Mouse (Mus musculus) regulatory T cell (primary cell): ENCODE results near the gene Myo1g.

Experiments
- in situ Hi-C: fragments of 300-600 bp; cut with MboI, MseI; formaldehyde crosslinking; loops from one replicate; pipeline ENCODE4 v1.15.1; 2025; ENCODE audit warnings: high pct_unique_total_duplicates

Gene Myo1g

DNA sequence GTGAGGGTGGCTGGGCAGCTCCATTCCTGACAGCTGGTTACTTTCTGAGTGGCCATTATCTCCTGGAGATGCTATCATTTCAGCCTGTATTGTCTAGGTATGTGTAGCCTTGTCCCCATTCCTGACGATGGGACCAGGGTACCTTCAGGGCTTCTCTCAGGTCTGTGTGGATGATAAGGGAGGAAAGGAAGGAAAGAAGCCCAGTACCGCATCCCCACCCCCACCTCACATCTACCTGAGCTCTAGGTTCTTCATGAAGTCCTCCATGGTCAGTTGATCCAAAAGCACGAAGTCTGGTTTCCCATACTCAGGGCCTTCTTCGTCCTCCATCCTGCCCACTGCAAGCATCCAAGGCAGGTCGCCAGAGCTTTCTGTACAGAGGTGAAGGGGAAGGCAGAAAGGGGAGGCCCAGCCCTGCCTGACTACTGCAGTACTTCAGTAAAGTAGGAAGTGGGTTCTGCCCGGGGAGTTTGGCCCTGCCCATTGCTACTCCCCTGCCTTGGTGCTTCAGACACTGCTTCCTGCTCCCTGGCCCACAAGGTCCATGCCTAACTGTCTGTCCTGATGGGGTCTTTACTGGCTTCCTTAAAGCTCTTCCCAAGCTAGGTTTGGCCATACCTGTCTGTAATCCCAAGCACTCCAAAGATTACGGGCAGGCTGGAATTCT, at the start of gene Myo1g:
Gene Myo1g, minus strand, starts transcription at position 459 of the 667 bp plus-strand sequence.
- in situ Hi-C loops, result loop anchor here (10.0 kb wide), 1 partner anchor 104 kb away; the partner anchor contains the start of gene Tbrg4

DNA sequence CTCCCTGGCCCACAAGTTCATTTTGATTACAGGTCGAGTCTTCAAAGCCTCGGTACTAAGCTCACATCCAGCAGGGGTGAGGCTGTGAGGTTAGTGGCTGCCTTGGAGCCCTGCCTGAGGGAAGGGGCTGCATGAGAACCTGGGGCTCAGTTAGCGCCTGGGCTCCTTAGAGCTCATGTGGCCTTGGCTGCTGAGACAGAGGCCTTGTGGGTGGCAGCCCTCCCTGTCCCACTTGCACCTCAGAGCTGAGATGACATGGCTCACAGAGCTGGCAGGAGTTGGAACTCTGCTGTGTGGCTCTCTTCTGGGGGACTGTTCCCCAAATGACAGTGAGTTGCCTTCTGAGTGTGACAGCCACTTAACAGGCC, 48.6 kb upstream of the Myo1g start:
- in situ Hi-C loops, result no loop called here

DNA sequence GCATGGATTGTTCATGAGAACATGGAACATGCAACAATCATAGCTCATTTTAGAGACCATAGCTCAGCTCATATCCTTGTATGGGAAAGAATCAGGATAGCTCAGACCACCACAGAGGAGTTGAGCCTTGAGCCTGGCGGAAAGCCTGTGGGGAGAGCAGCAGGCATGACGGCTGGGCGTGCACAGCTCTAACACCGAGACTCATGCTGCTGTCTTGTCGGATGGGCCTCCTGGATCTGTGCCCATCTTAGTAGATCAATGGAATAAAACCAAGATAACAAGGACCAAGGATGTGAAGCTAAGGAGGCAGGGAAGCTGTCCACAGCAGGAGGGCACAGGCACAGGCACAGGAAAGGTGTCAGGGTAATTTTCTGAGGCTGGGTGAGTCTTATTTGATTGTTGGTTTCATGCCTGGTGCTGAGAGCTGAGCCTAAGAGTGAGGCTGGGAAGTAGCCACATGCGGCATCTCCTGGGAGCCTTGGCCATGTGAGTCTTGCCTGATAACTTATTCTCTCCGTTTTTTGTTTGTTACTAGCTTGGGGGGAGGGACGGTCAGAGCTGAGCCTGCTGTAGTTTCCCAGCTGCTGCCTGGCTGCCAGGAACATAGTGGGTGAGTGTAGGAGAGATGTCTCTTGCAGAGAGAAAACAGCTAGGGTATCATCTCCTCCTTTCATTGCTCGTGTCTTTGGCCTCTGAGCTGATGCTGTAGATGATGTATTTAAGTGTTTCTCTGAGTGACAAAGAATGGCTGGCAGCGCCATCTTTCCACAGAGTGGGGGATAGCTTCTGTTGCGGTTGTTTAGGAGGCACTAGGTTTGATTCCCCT, 48.0 kb upstream of the Myo1g start:
- in situ Hi-C loops, result no loop called here

DNA sequence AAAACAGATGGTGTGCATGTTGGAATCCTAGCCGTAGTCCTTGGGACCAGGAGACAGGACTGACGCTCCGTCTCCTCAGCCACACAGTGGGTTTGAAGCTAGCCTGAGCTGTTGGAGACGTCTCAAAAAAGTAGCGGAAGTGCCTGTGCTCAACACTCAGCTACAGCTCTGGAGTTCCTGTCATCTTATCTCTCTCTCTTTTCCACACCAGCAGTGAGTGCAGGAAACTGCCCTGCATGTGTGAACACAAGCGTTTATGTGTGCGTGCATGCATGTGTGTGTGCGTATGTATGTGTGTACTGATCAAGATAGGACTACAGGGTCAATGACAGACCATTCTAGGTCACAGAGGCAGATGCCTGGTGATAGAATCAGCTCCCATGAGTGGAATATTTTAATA, 47.2 kb upstream of the Myo1g start:
- in situ Hi-C loops, result no loop called here

DNA sequence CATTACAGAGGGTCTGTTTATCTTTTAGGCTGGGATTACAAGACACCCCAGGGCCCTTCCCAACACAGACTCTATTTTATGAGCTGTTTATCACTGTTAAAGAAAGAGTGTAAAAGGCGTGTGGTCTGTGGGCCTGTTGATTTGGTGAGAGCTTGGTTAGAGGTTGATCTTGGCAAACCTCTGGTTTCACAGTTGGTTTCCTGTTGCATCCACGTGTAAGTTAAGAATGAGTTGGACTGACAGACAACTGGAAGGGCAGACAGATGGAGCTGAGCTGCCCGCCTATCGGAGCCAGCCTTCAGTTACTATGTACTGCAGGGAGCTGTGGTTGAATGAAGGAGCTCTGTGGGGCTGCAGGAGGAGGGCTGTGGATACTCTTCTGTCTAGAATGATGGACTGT, 45.7 kb upstream of the Myo1g start:
- in situ Hi-C loops, result no loop called here

DNA sequence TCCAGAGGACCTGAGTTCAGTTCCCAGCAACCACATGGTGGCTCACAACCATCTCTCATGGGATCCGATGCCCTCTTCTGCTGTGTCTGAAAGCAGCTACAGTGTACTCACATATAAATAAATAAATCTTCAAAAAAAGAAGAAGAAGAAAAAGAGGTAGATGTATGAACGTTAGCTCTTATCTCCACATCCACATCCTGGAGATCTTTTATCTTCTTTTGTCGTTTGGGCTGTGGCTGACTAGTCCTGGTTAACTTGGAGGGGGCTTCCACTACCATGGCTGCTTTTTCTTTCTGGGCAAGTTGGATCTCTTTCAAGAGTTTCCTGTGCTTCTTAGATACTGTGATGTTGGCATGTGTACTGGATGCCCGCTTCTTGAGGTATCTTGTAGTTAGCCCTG, 42.4 kb upstream of the Myo1g start:
- in situ Hi-C loops, result no loop called here

DNA sequence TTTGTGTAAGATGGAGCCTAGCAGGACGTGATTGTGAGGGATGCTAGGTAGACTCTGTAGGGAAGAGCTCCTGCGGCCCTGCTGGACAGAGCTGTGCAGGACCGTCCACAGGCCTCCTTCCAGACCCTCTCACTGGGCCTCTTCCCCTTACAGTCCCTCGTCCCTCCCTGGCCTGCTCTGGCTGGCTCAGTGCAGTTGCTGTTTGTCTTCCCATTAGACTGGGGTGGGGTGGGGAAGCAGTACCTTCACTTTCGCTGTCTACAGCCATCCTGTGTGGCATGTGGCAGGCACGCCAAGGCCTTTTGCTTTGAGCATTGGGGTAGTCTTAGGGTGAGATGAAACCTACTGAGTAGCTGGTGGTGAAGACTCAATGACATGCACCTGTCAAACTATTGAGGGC, 41.6 kb upstream of the Myo1g start:
- in situ Hi-C loops, result no loop called here

DNA sequence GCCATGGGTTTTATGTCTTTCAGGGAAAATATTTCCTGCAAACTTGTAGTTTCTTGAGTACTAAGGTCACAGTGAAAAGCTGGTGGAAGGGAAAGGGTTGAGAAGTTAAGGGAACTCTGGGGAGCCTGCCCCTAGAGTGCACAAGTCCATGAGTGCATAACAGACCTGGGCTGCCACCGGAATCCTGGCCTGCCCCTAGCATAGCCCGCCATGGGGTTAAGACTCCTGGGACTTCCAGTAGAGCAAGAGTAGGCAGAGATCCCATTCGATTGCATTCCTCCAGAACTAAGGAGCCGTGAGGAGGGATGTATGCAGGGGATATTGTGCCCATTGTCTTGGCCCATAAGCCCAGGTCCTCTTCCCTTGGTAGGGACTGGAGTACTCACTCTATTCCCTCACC, 40.7 kb upstream of the Myo1g start:
- in situ Hi-C loops, result no loop called here

DNA sequence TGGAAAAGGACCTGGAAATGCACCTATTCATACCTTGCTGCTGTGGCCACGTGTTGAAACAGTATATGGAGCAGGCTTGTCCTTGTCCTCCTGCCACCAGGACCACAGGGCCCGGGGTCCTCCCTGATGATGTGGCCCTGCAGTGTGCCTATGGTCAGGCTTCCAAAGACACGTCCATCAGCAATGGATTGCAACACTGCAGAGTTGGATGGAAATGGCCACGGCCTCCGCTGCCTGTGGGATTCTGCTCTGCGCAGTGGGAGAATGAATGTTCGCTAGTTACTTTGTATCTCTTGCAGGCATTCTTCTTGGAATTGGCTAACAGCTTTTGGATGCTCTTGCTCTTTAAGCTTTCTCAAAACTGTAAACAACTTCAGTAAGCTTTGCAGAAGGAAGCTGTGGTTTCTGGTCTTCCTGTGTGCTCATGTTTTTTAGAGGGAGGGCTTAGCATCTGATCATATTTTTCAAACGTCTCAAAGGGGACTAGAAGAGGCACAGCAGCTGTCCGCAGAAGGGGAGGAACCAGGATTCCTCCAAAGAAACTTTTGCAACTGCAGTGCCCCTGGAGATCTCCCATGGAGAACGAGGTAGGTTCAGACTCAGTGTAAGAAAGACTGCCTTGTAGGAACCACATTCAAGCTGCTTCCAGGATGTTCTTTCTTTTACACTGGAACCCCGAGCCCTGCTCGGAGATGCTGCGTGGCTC, 40.0 kb upstream of the Myo1g start:
- in situ Hi-C loops, result no loop called here

DNA sequence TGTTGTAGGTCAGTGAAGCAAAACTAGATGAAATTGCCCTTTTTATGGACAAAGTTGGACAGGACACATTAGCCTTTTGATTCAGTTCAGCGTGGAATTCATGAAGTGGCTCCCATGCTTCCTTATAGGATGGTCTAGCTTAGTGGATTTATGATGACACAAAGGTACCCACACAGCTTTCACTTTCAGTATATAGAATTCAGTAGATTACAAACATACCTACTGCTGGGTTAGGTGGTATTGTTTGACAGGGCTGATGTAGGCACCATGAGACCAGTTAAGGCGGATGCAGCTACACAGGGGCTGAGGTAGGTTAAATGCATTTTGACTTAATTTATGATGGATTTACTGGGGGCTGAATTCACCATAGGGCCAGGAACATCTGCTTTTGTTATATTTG, 39.2 kb upstream of the Myo1g start:
- in situ Hi-C loops, result no loop called here

DNA sequence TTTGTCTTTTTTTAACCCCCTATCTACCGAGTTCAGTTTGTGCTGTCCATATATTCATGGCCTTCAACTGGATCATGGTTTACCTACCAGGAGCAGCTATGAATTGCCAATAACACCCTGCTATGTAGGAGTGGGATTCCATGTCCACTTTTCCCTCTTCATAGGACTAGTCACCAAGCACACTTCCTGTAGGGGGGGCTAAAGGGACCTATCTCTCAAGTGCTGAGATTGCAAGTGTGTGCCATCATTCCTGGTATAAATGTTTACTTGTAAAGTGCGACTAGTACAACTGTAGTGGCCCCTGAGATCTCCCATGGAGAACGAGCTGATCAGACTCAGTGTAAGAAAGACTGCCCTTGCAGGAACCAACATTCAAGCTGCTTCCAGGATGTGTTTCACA, 37.5 kb upstream of the Myo1g start:
- in situ Hi-C loops, result no loop called here

DNA sequence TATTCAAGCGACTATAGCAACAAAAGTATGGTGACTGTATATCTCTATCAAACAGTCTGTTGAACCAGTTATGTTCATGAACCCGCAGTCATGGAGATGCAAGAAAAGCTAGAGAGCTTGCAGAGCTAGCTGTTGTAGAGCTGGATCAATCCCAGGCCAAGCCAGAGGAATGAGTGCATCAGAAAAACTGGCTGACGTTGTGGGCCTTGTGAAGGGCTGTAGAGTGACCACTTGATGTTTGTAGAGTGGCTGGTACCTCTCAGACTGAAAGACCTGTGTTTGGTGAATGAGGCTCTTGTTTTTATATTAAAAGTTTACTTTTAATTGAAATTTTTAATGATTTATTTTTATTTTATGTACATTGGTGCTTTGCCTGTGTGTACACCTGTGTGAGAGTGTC, 29.4 kb upstream of the Myo1g start:
- in situ Hi-C loops, result no loop called here

DNA sequence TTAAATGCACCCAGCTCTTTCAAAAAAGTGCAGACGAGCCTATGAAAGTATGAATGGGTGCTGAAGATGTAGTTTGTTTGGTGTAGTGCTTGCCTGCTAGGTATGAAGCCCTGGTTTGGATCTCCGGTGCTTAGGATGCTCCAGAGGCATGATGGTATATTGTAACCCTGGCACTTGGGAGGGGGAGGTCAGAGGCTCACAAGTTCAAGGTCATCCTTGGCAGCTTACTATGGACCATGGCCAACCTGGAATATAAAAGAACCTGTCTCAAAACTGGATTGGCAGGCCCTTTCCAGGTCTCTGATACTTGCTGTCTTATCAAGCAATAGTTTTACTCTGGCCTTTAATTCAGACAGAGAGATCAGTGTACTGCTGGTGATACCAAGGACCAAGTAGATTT, 29.0 kb upstream of the Myo1g start:
- in situ Hi-C loops, result no loop called here

DNA sequence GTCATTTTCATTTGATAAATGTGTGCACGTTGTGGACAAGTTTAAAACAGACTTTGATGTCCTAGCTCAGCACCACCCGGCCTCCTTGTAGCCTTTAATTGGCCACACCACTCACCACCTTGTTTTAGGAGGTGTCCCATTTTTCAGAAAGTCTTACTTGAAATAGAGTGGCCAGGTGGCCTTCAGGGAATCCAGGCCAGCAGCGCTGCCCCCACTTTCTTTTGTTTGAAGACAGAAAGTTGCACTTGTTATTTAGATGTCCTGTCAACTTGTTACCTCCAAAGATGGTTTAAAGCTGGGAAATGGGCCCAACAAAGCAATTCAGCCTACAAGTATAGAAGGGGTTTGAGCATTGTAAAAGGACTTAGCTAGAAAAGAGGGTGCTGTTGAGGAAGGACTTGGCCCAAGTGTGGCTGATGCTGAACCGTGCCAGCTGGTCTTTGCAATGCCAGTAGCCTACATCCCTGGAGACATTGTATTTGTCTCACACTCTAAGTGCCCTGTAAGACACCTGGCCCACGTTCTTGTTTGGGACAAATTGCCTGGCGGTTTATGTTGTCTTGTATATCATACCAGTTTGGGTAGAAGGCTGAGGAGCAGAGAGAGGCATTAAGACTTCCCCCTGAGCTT, 27.0 kb upstream of the Myo1g start:
- in situ Hi-C loops, result no loop called here

DNA sequence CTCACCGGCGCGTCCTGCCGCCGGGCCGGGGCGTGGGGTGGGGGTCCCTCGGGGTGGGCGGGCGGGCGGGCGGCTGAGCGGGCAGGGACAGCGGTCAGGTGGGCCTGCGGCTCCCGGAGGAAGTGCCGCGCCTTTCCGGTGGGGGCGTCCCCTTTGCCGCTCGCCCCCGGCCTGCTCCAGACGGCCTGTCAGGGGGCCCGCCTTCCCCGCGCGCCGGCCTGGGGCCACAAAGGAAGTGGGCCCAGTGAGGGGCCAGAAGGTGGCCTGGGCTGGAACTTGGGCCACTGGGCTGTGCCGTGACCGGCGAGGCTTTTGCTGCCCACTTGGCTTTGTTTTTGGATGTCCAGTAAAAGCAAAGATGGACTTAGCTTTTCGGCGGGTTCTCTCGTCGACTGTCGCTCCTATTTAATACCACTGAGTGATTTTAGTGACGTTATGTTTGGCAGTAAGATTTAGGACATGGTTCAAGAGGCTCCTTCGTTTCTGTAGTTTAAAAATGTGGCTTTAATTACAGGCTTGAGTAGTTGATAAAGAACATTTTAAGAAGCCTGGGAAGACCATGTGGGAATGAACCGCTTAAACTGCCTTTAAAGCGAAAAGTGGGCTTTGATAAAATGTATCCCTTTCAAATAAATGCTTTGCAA, 26.4 kb upstream of the Myo1g start:
- in situ Hi-C loops, result no loop called here

DNA sequence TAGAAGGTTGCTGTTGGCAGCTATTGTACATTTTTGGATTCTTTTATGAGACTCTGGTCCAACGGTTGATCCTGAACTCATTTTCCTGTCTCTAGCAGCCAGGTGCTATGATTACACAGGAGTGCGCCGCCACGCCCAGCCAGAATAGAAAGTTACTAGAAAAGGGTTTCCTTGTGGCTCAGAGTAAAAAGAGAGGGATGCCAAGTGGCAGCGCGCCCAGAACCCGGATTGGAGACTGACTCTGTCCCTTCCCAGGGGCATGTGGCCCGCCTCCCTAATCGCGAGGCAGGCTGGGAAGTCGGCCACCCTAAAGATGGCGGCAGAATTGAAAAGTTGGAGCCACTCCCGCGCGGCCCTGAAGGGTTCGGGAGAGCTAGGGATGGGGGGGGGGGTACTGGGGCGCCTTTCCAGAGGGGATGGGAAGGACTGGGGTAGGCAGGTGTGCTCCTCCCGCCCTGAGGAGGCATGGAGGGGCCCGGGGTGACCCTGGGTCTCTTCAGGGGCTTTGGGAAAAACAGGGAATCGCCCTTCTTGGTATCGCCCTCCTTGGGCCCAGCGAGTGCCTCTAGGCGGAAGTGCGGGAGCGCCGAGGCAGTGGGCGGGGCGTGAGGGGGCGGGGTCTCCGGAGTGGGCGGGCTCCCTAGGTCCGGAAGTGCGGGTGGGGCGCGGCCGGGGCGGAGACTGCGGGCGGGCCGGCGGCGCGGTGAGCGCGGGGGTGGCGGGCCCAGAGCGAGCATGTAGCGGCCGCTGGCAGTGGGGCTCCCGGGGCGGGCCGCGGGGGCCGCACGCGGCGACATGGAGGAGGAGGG, 25.6 kb upstream of the Myo1g start, which contains the start of gene Ccm2:
Gene Ccm2, plus strand, starts transcription at position 683 of the 809 bp plus-strand sequence.
- in situ Hi-C loops, result no loop called here

DNA sequence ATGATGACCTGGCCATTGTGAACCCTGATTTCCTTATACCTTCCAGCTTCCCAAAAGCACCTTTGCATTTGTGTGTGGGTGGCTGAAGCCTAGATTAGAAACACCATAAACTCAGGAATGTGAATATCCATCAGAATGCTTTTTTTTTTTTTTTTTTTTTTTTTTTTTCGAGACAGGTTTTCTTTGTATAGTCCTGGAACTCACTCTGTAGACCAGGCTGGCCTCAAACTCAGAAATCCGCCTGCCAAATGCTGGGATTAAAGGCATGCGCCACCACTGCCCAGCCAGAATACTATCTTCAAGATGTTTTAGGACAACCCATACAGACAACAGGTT, 25.1 kb upstream of the Myo1g start:
- in situ Hi-C loops, result no loop called here

DNA sequence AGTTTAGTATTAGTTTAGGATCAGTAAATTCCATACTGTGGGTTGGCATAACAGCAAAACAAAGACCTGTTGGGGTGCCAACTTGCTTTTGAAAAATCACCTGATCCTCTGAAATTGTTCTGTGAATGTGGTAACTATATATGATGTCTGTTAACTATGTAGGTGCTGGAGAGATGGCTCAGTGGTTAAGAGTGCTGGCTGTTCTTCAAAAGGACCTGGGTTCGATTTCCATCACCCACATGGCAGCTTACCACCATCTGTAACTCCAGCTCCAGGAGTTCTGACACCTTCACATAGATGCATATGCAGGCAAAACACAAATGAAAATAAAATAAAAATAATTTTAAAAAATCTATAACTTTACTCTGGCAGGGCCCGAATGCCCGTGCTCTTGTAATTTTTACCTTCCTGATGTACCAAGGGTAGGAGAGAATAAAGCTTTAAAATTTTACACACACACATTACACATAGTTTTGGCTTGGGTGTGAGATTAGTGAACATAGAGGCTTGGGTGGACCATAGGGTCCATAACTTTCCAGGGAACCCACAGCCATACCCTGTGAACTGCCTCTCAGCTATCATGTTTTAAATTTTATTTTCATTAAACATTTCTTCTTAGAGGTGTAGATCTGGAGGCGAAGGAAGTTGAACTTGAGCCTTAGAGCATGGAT, 24.6 kb upstream of the Myo1g start:
- in situ Hi-C loops, result no loop called here

DNA sequence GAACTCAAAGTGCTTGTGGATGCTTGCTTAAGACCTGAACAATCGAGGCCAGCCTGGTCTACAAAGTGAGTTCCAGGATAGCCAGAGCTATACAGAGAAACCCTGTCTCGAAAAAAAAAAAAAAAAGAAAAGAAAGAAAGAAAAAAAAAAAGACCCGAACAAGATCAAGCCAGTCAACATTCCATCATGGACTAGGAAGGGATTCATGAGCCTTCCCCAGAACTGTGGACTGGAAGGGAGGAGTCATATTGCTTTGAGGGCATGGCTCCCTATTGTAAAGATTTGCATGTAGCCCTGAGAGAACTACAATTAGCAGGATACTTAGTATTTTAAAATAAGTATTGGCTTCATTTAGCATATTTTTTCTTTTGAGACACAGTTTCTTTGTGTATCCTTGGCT, 23.9 kb upstream of the Myo1g start:
- in situ Hi-C loops, result no loop called here

DNA sequence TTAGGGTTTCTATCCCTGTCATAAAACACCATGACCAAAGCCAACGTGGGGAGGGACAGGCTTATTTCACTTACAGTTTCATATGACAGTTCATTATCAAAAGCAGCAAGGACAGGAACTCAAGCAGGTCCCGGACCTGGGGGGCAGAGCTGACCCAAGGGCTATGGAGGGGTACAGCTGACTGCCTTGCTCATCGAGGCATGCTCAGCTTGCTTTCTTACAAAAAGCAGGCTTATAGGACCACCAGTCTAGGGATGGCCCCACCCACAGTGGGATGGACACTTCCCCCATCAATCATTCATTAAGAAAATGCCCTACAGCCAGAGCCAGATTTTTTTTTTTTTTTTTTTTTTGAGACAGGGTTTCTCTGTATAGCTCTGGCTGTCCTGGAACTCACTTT, 10.0 kb upstream of the Myo1g start:
- in situ Hi-C loops, result no loop called here
